Mouse (Mus musculus): ENCODE results near the gene Synpo2.

The Synpo2 gene

GRCm38 (mm10) chr3:123235921-123236320 lies at the start of gene Synpo2:
Gene Synpo2 (minus strand): TSS chr3:123236149.
- DNase-seq: peak; percentile 69

GRCm38 (mm10) chr3:123285649-123286048 lies 49.7 kb upstream of the Synpo2 start:
- DNase-seq: no peak

GRCm38 (mm10) chr3:123284284-123284683 lies 48.3 kb upstream of the Synpo2 start:
- no peak for DNase-seq

- DNase-seq: no peak
Measured at GRCm38 (mm10) chr3:123282866-123283615, 47.1 kb upstream of the Synpo2 start.

- peak; percentile 72 for DNase-seq
Measured at GRCm38 (mm10) chr3:123267741-123268201, 31.8 kb upstream of the Synpo2 start.

GRCm38 (mm10) chr3:123266753-123267651 lies 31.1 kb upstream of the Synpo2 start, which contains the start of gene Sec24d:
Gene Sec24d (plus strand): TSS chr3:123267455.
- DNase-seq: peak; percentile 92

- DNase-seq: peak; percentile 24
Measured at GRCm38 (mm10) chr3:123264706-123265105, 28.8 kb upstream of the Synpo2 start.

GRCm38 (mm10) chr3:123258709-123259108 lies 22.8 kb upstream of the Synpo2 start:
- DNase-seq: no peak

- DNase-seq: no peak
Measured at GRCm38 (mm10) chr3:123256181-123257101, 20.5 kb upstream of the Synpo2 start.

GRCm38 (mm10) chr3:123245646-123246045 lies 9.7 kb upstream of the Synpo2 start:
- no peak for DNase-seq

GRCm38 (mm10) chr3:123244376-123244775 lies 8.4 kb upstream of the Synpo2 start:
- peak; percentile 6 for DNase-seq

- DNase-seq: no peak
Measured at GRCm38 (mm10) chr3:123237446-123237845, 1.5 kb upstream of the Synpo2 start.

GRCm38 (mm10) chr3:123237039-123237438 lies 1.1 kb upstream of the Synpo2 start:
- no peak for DNase-seq

- no peak for DNase-seq
Measured at GRCm38 (mm10) chr3:123235495-123235894, 454 bp downstream of the Synpo2 start.

GRCm38 (mm10) chr3:123234191-123234836 lies 1.6 kb downstream of the Synpo2 start:
- DNase-seq: peak; percentile 58

GRCm38 (mm10) chr3:123231639-123232038 lies 4.3 kb downstream of the Synpo2 start:
- DNase-seq: no peak

GRCm38 (mm10) chr3:123227276-123227675 lies 8.7 kb downstream of the Synpo2 start:
- DNase-seq: no peak

- no peak for DNase-seq
Measured at GRCm38 (mm10) chr3:123218646-123219045, 17.3 kb downstream of the Synpo2 start.

GRCm38 (mm10) chr3:123208891-123209290 lies 27.1 kb downstream of the Synpo2 start:
- no peak for DNase-seq

GRCm38 (mm10) chr3:123207386-123207785 lies 28.6 kb downstream of the Synpo2 start:
- DNase-seq: no peak

- no peak for DNase-seq
Measured at GRCm38 (mm10) chr3:123205485-123205884, 30.5 kb downstream of the Synpo2 start.

GRCm38 (mm10) chr3:123205065-123205464 lies 30.9 kb downstream of the Synpo2 start:
- no peak for DNase-seq

Measured in kidney, postnatal 14 days (tissue).